Mouse (Mus musculus) liver, embryonic 14.5 days (tissue): ENCODE measurements at regions not wholly inside any gene's neighbourhood (a gene's known extent, or its start where the extent isn't known, plus 50 kb on each side); places are given as distances from the start of the nearest gene placed in this dataset.

Experiments
- ATAC-seq: fragments of 200-750 bp; cut with Nextera tagmentation; 2 replicates; pipeline ENCODE4 v1.8.0; 2017; ENCODE audit warnings: moderate number of reproducible peaks, mild to moderate bottlenecking, moderate library complexity; ENCODE audit not compliant: insufficient read depth
- DNase-seq, 3 experiments: peaks; one replicate each; pipeline ENCODE4 v3.0.0-alpha.2; 2012 to 2013; ENCODE audit warnings: low read depth in 3 of 3, low spot score in 3 of 3
- H3K27ac ChIP-seq: fragments of 300-500 bp; sonication (generic); 2 replicates; pipeline ENCODE4 v1.5.1; 2014; ENCODE audit warnings: moderate library complexity, mild to moderate bottlenecking, control low read depth, inconsistent platforms
- H3K27me3 ChIP-seq: fragments of 300-500 bp; sonication (generic); 2 replicates; pipeline ENCODE4 v1.6.1; 2014; ENCODE audit warnings: mild to moderate bottlenecking, low read length, moderate library complexity; ENCODE audit not compliant: control insufficient read depth, insufficient read depth
- H3K36me3 ChIP-seq: fragments of 300-500 bp; sonication (generic); replicated peaks from 2 replicates; pipeline ENCODE4 v1.6.1; 2014; ENCODE audit warnings: low read depth; ENCODE audit not compliant: control insufficient read depth, insufficient read depth
- H3K4me1 ChIP-seq, 2 experiments: fragments of 200-500 bp in 1 of 2; fragments of 300-500 bp in 1 of 2; sonication (generic) in 1 of 2; replicated peaks; 2 replicates each; pipeline ENCODE4 v1.6.1; 2012 to 2014; ENCODE audit warnings: antibody characterized with exemption in 1 of 2, inconsistent platforms in 1 of 2, low read length in 1 of 2; ENCODE audit not compliant: control insufficient read depth in 2 of 2, insufficient read depth in 2 of 2
- H3K4me2 ChIP-seq: fragments of 300-500 bp; sonication (generic); 2 replicates; pipeline ENCODE4 v1.6.1; 2014; ENCODE audit warnings: low read depth, mild to moderate bottlenecking, control low read depth, moderate library complexity
- H3K4me3 ChIP-seq, 2 experiments: fragments of 200-500 bp in 1 of 2; fragments of 300-500 bp in 1 of 2; sonication (generic) in 1 of 2; 2 replicates each; pipeline ENCODE4 v1.5.1; 2012 to 2014; ENCODE audit warnings: low read depth in 2 of 2, low read length in 2 of 2, mild to moderate bottlenecking in 2 of 2, control low read depth in 1 of 2, inconsistent platforms in 1 of 2, moderate library complexity in 1 of 2; ENCODE audit not compliant: insufficient read depth in 1 of 2
- H3K9ac ChIP-seq: fragments of 300-500 bp; sonication (generic); replicated peaks from 2 replicates; pipeline ENCODE4 v1.6.1; 2014; ENCODE audit warnings: mild to moderate bottlenecking, control low read depth, moderate library complexity
- H3K9me3 ChIP-seq: fragments of 300-500 bp; sonication (generic); 2 replicates; pipeline ENCODE4 v1.6.1; 2016; ENCODE audit warnings: low read length, mixed read lengths; ENCODE audit not compliant: control insufficient read depth
- CTCF ChIP-seq: IDR thresholded peaks from 2 replicates; pipeline ENCODE4 v1.5.1; 2016; ENCODE audit warnings: antibody characterized with exemption, low read depth, control low read depth
- EP300 ChIP-seq: IDR thresholded peaks from 2 replicates; pipeline ENCODE4 v1.6.1; 2016; ENCODE audit warnings: antibody characterized with exemption, low read depth
- WGBS: fragments of 180-500 bp; shearing (Covaris S2); extraction: QIAGEN DNeasy Blood & Tissue Kit; methylation state at CpG from one replicate; pipeline ENCODE4 v1.1.7; 2014; ENCODE audit not compliant: insufficient replicate concordance; 5-methylcytosine and 5-hydroxymethylcytosine counted together

- DNase-seq (no peak), ATAC-seq (no peak)
- no peaks in the 10 kb centered on the region for H3K27me3 ChIP-seq
- no peak overlapping the region for H3K9ac ChIP-seq
- no peak overlapping the region for H3K4me2 ChIP-seq
- no peak for TF ChIP-seq EP300
- TF ChIP-seq CTCF = no peak
- 69% methylated on average over 7 of the region's 7 CpGs for WGBS
- no peaks in the 10 kb centered on the region for H3K9me3 ChIP-seq
- no peak overlapping the region for H3K27ac ChIP-seq
- no peaks in the 10 kb centered on the region for H3K4me1 ChIP-seq
- no peak overlapping the region for H3K4me3 ChIP-seq
- H3K36me3 ChIP-seq = no peaks in the 10 kb centered on the region
Observed at GRCm38 (mm10) chr1:55967869-55968268, 562.1 kb downstream of the Plcl1 start.

GRCm38 (mm10) chr1:55977796-55978195 lies 572.1 kb downstream of the Plcl1 start:
- H3K9me3 ChIP-seq = no peaks in the 10 kb centered on the region
- no peak overlapping the region for H3K4me2 ChIP-seq
- DNase-seq = no peak
- WGBS = 64% methylated on average over 3 of the region's 3 CpGs
- H3K4me1 ChIP-seq = no peaks in the 10 kb centered on the region
- no peaks in the 10 kb centered on the region for H3K27me3 ChIP-seq
- no peak overlapping the region for H3K9ac ChIP-seq
- TF ChIP-seq CTCF (no peak), EP300 (no peak)
- no peaks in the 10 kb centered on the region for H3K36me3 ChIP-seq
- ATAC-seq = no peak
- H3K27ac ChIP-seq = no peak overlapping the region
- H3K4me3 ChIP-seq = no peak overlapping the region

GRCm38 (mm10) chr1:55983522-55984066 lies 577.9 kb downstream of the Plcl1 start:
- no peak overlapping the region for H3K4me2 ChIP-seq
- no peaks in the 10 kb centered on the region for H3K9me3 ChIP-seq
- DNase-seq (no peak), ATAC-seq (no peak)
- WGBS = 41% methylated on average over 5 of the region's 5 CpGs
- H3K27ac ChIP-seq = no peak overlapping the region
- H3K4me3 ChIP-seq = no peak overlapping the region
- TF ChIP-seq CTCF (no peak), EP300 (no peak)
- no peaks in the 10 kb centered on the region for H3K27me3 ChIP-seq
- no peak overlapping the region for H3K9ac ChIP-seq
- no peaks in the 10 kb centered on the region for H3K36me3 ChIP-seq
- H3K4me1 ChIP-seq = no peaks in the 10 kb centered on the region

GRCm38 (mm10) chr1:55997074-55997473 lies 591.4 kb downstream of the Plcl1 start:
- H3K4me2 ChIP-seq = no peak overlapping the region
- no peak for ATAC-seq
- H3K4me3 ChIP-seq = no peak overlapping the region
- no peaks in the 10 kb centered on the region; the same call in 1 of the 2 replicates for H3K27me3 ChIP-seq
- DNase-seq = no peak
- no peaks in the 10 kb centered on the region for H3K9me3 ChIP-seq
- no peak overlapping the region for H3K9ac ChIP-seq
- no peaks in the 10 kb centered on the region for H3K36me3 ChIP-seq
- WGBS = 64% methylated on average over 6 of the region's 6 CpGs
- H3K4me1 ChIP-seq = no peaks in the 10 kb centered on the region
- H3K27ac ChIP-seq = no peak overlapping the region
- TF ChIP-seq EP300 (no peak), CTCF (no peak)
